ENCODE assay signal across 7 mouse cellular contexts in the genomic region with DNA sequence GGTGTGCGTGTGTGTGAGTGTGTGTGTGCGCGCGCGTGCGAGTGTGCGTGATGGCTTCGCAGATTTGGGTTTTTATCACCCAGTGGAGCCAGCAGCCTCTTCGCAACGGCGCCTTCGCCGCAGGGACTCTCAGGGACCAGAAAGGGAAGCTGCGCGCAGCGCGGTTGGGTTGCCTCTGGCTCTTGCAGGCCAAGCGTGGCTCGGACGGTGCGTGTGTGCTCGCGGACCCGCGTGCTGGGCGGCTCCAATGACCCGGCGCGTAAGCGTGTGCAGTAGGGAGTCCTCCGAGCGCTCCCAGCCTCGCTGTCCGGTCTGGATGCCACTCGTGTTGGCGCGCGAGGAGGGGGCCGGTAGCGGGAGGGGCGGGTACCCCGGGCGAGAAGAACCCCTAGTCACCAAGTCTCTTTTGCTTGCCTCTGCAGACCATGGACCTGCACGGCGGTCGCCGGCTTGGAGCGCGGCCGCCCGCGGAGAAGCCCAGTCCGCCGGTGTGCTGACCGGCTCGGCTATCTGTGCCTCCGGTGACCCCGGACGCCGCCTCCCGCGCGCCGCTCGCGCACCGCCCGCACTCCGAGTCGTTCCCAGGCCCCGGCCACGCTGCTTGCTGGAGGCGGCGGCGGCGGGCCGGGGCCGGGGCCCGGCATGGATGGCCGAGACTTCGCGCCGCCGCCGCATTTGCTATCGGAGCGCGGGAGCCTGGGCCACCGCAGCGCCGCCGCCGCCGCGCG. TPM values are rescaled to one million over a fixed set of nuclear protein-coding genes. Genes with fewer than 3 reads are reported as not detected.
A peak's percentile ranks its signal among the peaks of the same experiment; 100 is the strongest.
DNase-seq lines count a peak whose midpoint lies in the region; ATAC-seq lines count a peak whose summit lies in the region.

No protein-coding gene starts in this region.

- peaks cover 41% of the 10 kb centered on the region for H3K4me1 ChIP-seq in heart, embryonic 16.5 days (ENCODE audit: control insufficient read depth, insufficient read depth, low read length)
- peaks cover 33% of the 10 kb centered on the region for H3K4me1 ChIP-seq in stomach, embryonic 16.5 days (ENCODE audit: control insufficient read depth, insufficient read depth, low read length)

- H3K4me2 ChIP-seq in heart, embryonic 16.5 days (ENCODE audit: low read depth, low read length) = peak overlapping the region; percentile 90
- peak overlapping the region; percentile 87 for H3K4me2 ChIP-seq in stomach, embryonic 16.5 days (ENCODE audit: low read depth, low read length)

- peak; percentile 32 for DNase-seq in CD4-positive helper T cell, adult 2 months (ENCODE audit: low read depth, low spot score)
- peak; percentile 76 for DNase-seq in Muller cell, postnatal 12 days (ENCODE audit: inconsistent ontology term)
- peak; percentile 83 for DNase-seq in embryo, embryonic 9.5 days (ENCODE audit: extremely low spot score)
- DNase-seq in kidney, postnatal 4 days = peak; percentile 76 to 85

- no peak for ATAC-seq in heart, embryonic 16.5 days (replicated peaks; ENCODE audit: extremely low read depth, insufficient read depth, low FRiP score)
- ATAC-seq in megakaryocyte progenitor cell, adult 5-6 weeks (replicated peaks; ENCODE audit: poor library complexity) = 0 out of 2 replicates have a peak, but pooled peaks have one; percentile 7
- no peak for ATAC-seq in stomach, embryonic 16.5 days (ENCODE audit: insufficient read depth, low FRiP score)

- H3K4me3 ChIP-seq in heart, embryonic 16.5 days (ENCODE audit: low read length) = peak overlapping the region; percentile 80
- peak overlapping the region; percentile 65 for H3K4me3 ChIP-seq in stomach, embryonic 16.5 days (replicated peaks; ENCODE audit: low read length)

- no peaks in the 10 kb centered on the region for H3K9me3 ChIP-seq in heart, embryonic 16.5 days (replicated peaks; ENCODE audit: control insufficient read depth, low read length)
- H3K9me3 ChIP-seq in stomach, embryonic 16.5 days (replicated peaks; ENCODE audit: control insufficient read depth, low read length) = no peaks in the 10 kb centered on the region

- no peaks in the 10 kb centered on the region for H3K36me3 ChIP-seq in heart, embryonic 16.5 days (ENCODE audit: control insufficient read depth, insufficient read depth)
- H3K36me3 ChIP-seq in stomach, embryonic 16.5 days (ENCODE audit: control insufficient read depth, insufficient read depth, low read length) = no peaks in the 10 kb centered on the region

- under 1% methylated on average over 94 of the region's 96 CpGs for WGBS in heart, embryonic 16.5 days
- under 1% methylated on average over 95 of the region's 96 CpGs for whole genome bisulfite sequencing in stomach, embryonic 16.5 days

- H3K27ac ChIP-seq in heart, embryonic 16.5 days (ENCODE audit: low read length) = peak overlapping the region; percentile 59
- peak overlapping the region; percentile 80 for H3K27ac ChIP-seq in stomach, embryonic 16.5 days (ENCODE audit: low read length)

- no peaks in the 10 kb centered on the region for H3K27me3 ChIP-seq in heart, embryonic 16.5 days (ENCODE audit: control insufficient read depth, insufficient read depth, low read length)
- H3K27me3 ChIP-seq in stomach, embryonic 16.5 days (ENCODE audit: control insufficient read depth, insufficient read depth, low read length) = no peaks in the 10 kb centered on the region

- H3K9ac ChIP-seq in heart, embryonic 16.5 days (ENCODE audit: low read length) = peak overlapping the region; percentile 99
- peak overlapping the region; percentile 96 for H3K9ac ChIP-seq in stomach, embryonic 16.5 days (ENCODE audit: low read length)

RNA-seq across cellular contexts. Expression of gene Bahcc1, which starts 3.9 kb away (rescaled TPM):
- 4.6 and 4.7 TPM in 2 replicates for polyA plus RNA-seq in heart, embryonic 16.5 days (2015; fragmentation: Nextera tagmentation; extraction: Ambion mirVana)
- 12.1 and 17.2 TPM in 2 replicates for total RNA-seq in megakaryocyte progenitor cell, adult 5-6 weeks (2015)
- 3.9 and 5.4 TPM in 2 replicates for total RNA-seq in megakaryocyte progenitor cell, adult 5-6 weeks (2017)
- 4.5 and 5.6 TPM in 2 replicates for polyA plus RNA-seq in stomach, embryonic 16.5 days (2015; fragmentation: Nextera tagmentation; extraction: Ambion mirVana)

Comparison
In these comparisons a context has a peak if more than half of its experiments do, and no peak if none do; other contexts are left out.
1. DNase-seq: peak in every context shown above with its lines; median percentile 83 in embryo, embryonic 9.5 days; 80 in kidney, postnatal 4 days; 76 in Muller cell, postnatal 12 days; 32 in CD4-positive helper T cell, adult 2 months.